Mouse (Mus musculus) c-Kit-positive CD71-negative TER-119-negative erythroid progenitor cells, embryonic 14.5 days (primary cell): Measurements from ENCODE around the gene Syt10.
"Not testable (repeated sequence)": the region's sequence is repeated elsewhere in the genome, so short reads cannot be mapped to it uniquely, and the experiment has no call there.

ENCODE experiments used
- DNase-seq: peaks from one replicate; pipeline ENCODE4 v3.0.0-alpha.2; 2013; ENCODE audit warnings: low read depth

Syt10 gene

GRCm38 (mm10) chr15:89841364-89842017, at the start of gene Syt10:
Gene Syt10 (minus strand): TSS chr15:89841860.
- peak; percentile 6 for DNase-seq

DNA sequence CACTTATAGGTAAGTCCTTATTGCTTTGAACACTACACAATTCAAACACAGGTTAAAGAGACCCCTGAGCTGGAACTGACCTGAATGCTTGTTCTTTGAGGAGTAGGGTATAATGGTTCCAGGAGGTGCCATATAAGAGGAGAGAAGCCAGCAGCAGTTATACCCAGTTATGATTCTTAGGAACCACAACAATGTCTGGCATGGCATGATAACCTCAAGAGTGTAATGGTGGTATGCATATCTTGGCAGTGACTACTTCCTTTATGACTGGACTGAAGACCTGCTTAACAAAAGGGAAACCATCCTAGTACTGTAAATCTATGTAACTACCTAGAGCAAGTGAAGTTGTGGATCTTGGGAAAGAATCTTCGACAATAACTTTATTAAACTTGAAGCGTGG, 42.1 kb upstream of the Syt10 start:
- no peak for DNase-seq

- DNase-seq: no peak
Measured at GRCm38 (mm10) chr15:89878981-89879380, 37.3 kb upstream of the Syt10 start.

DNA sequence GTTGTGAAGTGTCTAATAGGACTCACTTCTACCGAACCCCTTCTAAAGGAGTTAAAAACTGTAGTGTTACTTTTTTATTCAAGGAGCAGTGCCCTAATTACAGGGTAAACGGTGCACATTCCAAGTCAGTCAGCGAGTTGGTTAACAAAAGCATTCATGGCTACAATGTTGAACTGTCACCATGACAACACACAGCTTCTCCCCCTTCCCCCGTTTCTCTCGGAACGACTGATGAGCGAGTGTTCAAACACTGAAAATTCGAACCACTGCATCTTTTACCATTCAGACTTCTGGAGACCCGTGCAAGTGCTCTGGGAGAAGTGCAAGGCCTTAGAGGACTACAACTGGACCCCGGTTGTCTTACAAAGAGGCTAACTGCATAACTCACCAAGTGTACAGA, 25.6 kb downstream of the Syt10 start:
- no peak for DNase-seq

- DNase-seq: no peak
Measured at GRCm38 (mm10) chr15:89804478-89804877, 37.2 kb downstream of the Syt10 start.

- DNase-seq: no peak
Measured at GRCm38 (mm10) chr15:89779928-89780327, 61.7 kb downstream of the Syt10 start.

- DNase-seq: not testable (repeated sequence)
Measured at GRCm38 (mm10) chr15:89766016-89766415, 75.6 kb downstream of the Syt10 start.

DNA sequence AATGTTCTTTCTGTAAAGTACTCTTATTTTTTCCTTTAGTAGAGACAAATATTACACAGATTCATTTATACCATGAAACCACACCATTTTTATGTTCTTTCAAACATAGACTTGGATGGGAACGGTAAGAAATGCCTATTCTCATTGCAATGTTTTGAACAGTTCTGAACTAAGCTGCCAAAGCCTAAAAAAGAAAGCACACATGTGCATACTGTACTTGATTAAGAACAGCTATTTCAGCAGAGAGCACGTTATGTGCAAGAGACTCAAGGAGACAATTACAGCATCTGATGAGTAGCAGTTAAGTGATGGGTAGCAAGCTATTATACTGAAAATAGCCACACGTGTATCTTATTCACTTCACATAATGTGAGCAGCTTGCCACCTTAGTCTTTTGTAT, 108.0 kb downstream of the Syt10 start:
- DNase-seq: no peak
